Mouse (Mus musculus) intestine, embryonic 14.5 days (tissue): ENCODE measurements at regions not wholly inside any gene's neighbourhood (a gene's known extent, or its start where the extent isn't known, plus 50 kb on each side); places are given as distances from the start of the nearest gene placed in this dataset.

Source experiments
- ATAC-seq: fragments of 200-750 bp; cut with Nextera tagmentation; replicated peaks from 2 replicates; pipeline ENCODE4 v1.8.0; 2017; ENCODE audit warnings: low read depth, moderate number of reproducible peaks, moderate TSS enrichment, moderate library complexity; ENCODE audit not compliant: low FRiP score, low TSS enrichment
- DNase-seq: peaks from one replicate; pipeline ENCODE4 v3.0.0-alpha.2; 2018; ENCODE audit warnings: low spot score
- H3K27ac ChIP-seq: fragments of 300-500 bp; sonication (generic); 2 replicates; pipeline ENCODE4 v1.5.1; 2014; ENCODE audit warnings: low read depth, mild to moderate bottlenecking, control low read depth
- H3K27me3 ChIP-seq: fragments of 300-500 bp; sonication (generic); replicated peaks from 2 replicates; pipeline ENCODE4 v1.6.1; 2014; ENCODE audit warnings: low read length, control low read depth; ENCODE audit not compliant: control insufficient read depth, insufficient read depth
- H3K36me3 ChIP-seq: fragments of 300-500 bp; sonication (generic); 2 replicates; pipeline ENCODE4 v1.6.1; 2014; ENCODE audit warnings: low read length, control low read depth; ENCODE audit not compliant: control insufficient read depth, insufficient read depth
- H3K4me1 ChIP-seq: fragments of 300-500 bp; sonication (generic); replicated peaks from 2 replicates; pipeline ENCODE4 v1.6.1; 2014; ENCODE audit warnings: low read length, control low read depth, mixed read lengths; ENCODE audit not compliant: control insufficient read depth, insufficient read depth
- H3K4me2 ChIP-seq: fragments of 300-500 bp; sonication (generic); 2 replicates; pipeline ENCODE4 v1.6.1; 2014; ENCODE audit warnings: low read length
- H3K4me3 ChIP-seq: fragments of 300-500 bp; sonication (generic); 2 replicates; pipeline ENCODE4 v1.5.1; 2014; ENCODE audit warnings: low read depth, low read length, control low read depth, mixed read lengths
- H3K9ac ChIP-seq: fragments of 300-500 bp; sonication (generic); 2 replicates; pipeline ENCODE4 v1.6.1; 2014; ENCODE audit warnings: mild to moderate bottlenecking, low read length
- H3K9me3 ChIP-seq: fragments of 300-500 bp; sonication (generic); 2 replicates; pipeline ENCODE4 v1.6.1; 2016; ENCODE audit warnings: low read length, control low read depth; ENCODE audit not compliant: control insufficient read depth
- WGBS: fragments of 180-500 bp; shearing (Covaris S2); extraction: QIAGEN DNeasy Blood & Tissue Kit; methylation state at CpG from one replicate; pipeline ENCODE4 v1.1.7; 2014; 5-methylcytosine and 5-hydroxymethylcytosine counted together

DNA sequence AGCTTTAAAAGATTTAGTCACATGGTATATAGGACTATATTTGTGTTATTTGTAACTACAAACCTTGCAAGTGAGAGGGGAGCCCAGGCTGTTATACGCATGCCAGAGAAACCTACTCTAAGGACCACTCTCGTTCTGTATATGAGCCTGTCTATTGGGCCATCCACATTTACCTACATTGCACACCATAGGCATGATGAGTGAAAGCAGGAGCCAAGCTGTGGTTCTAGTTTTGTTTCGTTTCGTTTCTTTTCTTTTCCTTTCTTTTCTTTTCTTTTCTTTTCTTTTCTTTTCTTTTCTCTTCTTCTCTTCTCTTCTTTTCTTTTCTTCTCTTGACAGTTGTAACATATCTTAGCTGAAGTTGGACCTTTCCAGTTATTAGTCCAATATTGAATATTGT is 109.2 kb upstream of the Fndc3a start:
- ATAC-seq = no peak
- WGBS = 92% methylated on average over 4 of the region's 4 CpGs
- no peak for DNase-seq
- Histone ChIP-seq H3K4me1 (no peaks in the 10 kb centered on the region), H3K27ac (no peak overlapping the region), H3K9ac (no peak overlapping the region), H3K9me3 (no peaks in the 10 kb centered on the region), H3K4me2 (no peak overlapping the region), H3K4me3 (no peak overlapping the region), H3K36me3 (no peaks in the 10 kb centered on the region), H3K27me3 (no peaks in the 10 kb centered on the region)

GRCm38 (mm10) chr14:72817764-72818163 is 108.0 kb upstream of the Fndc3a start:
- DNase-seq (no peak), ATAC-seq (no peak)
- no peak overlapping the region for H3K4me2 ChIP-seq
- H3K4me1 ChIP-seq = no peaks in the 10 kb centered on the region
- H3K9ac ChIP-seq = no peak overlapping the region
- no peak overlapping the region for H3K27ac ChIP-seq
- H3K27me3 ChIP-seq = no peaks in the 10 kb centered on the region
- no peaks in the 10 kb centered on the region for H3K36me3 ChIP-seq
- no peaks in the 10 kb centered on the region for H3K9me3 ChIP-seq
- no peak overlapping the region for H3K4me3 ChIP-seq
- WGBS = 87% methylated on average over 5 of the region's 5 CpGs

DNA sequence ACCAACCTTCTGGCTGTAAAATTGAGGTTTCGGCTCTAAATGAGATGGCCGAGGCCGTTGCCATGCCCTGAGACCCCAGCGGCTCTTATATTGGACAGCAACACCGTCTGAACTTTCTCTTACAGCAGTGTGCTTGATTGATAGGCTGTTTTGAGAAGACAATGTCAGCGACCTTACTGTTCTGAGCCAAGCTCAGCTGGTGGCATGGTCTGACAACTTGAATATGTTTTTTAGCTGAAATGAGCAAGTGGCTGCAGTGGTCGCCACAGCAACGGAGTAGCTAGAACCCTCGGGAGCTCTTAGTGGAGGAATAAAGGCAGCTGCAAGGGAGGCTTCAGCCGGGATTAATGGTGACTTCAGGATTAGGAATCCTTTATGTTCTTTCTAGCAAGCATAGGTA is 107.0 kb upstream of the Fndc3a start:
- Histone ChIP-seq H3K4me2 (no peak overlapping the region), H3K9me3 (no peaks in the 10 kb centered on the region), H3K4me3 (no peak overlapping the region), H3K27me3 (no peaks in the 10 kb centered on the region), H3K9ac (no peak overlapping the region), H3K4me1 (no peaks in the 10 kb centered on the region), H3K27ac (no peak overlapping the region), H3K36me3 (no peaks in the 10 kb centered on the region)
- ATAC-seq (no peak), DNase-seq (no peak)
- 36% methylated on average over 10 of the region's 10 CpGs for WGBS

DNA sequence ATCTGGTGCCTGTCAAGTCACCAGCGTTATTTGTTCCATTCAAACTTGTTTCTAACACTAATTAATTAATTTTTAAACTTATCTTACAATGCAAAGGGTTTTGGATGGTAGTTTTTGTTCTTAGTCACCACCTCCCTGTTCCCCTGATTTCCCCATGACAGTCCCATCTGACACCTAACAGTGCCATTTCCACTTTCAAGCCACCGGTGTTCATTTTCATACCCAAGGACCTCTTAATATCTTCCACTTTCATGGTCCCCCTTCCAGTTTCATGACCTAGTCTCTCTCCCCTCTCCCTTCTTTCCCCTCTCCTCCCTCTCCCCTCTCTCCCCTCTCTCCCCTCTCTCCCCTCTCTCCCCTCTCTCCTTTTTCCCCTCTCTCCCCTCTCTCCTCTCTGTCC is 99.3 kb upstream of the Fndc3a start:
- Histone ChIP-seq H3K4me2 (no peak overlapping the region), H3K4me3 (no peak overlapping the region), H3K9me3 (no peaks in the 10 kb centered on the region), H3K36me3 (no peaks in the 10 kb centered on the region), H3K27ac (no peak overlapping the region), H3K27me3 (no peaks in the 10 kb centered on the region), H3K4me1 (no peaks in the 10 kb centered on the region), H3K9ac (no peak overlapping the region)
- no peak for ATAC-seq
- 89% methylated on average over 2 of the region's 2 CpGs for WGBS
- no peak for DNase-seq

- ATAC-seq (no peak), DNase-seq (no peak)
- 83% methylated on average over 3 of the region's 3 CpGs for WGBS
Observed at GRCm38 (mm10) chr14:72807947-72808346, 98.1 kb upstream of the Fndc3a start.

DNA sequence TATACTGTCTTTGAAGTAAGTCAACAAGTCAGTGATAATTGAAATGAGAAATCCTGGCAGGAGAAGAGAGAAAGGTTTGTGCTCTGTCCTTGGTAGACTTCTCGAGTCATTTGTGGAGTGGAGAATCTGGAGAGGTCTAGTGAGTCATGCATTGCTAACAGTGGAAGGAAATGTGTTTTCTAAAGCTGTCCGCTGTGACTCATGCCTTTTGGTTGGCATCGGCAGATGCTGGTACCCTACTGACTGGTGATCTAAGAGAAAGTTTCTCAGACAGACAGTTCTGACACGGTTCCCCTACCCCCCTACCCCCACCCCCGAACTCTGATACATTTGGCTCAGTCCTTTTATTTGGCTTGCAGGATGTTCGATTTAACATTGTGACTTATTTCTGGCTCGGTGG is 97.5 kb upstream of the Fndc3a start:
- Histone ChIP-seq H3K27me3 (no peaks in the 10 kb centered on the region), H3K27ac (no peak overlapping the region), H3K36me3 (no peaks in the 10 kb centered on the region), H3K4me1 (no peaks in the 10 kb centered on the region), H3K9me3 (no peaks in the 10 kb centered on the region), H3K9ac (no peak overlapping the region), H3K4me3 (no peak overlapping the region), H3K4me2 (no peak overlapping the region)
- DNase-seq = no peak
- 83% methylated on average over 7 of the region's 7 CpGs for WGBS
- ATAC-seq = no peak

More at GRCm38 (mm10) chr14:72807947-72808346, 98.1 kb upstream of the Fndc3a start:
- Histone ChIP-seq H3K9ac (no peak overlapping the region), H3K27me3 (no peaks in the 10 kb centered on the region), H3K4me1 (no peaks in the 10 kb centered on the region), H3K36me3 (no peaks in the 10 kb centered on the region), H3K27ac (no peak overlapping the region), H3K4me3 (no peak overlapping the region), H3K9me3 (no peaks in the 10 kb centered on the region), H3K4me2 (no peak overlapping the region)

DNA sequence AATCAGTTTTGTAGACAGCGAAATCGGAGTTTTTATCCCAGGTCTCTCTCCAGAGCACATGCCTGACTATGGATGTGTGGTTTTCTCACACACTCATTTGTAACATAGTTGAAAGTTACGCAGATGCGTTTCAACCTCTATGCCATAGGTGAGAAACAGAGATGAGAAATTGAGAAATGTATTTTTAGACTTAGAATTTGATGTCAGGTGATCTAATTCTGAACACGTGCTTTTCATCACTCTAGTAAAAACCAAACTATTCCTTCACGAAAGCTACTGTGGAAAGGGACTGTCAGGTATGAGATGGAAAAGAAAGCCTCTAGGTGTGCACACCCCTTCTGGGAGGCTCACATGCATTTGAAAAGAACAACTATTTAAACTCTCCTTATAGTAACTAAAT is 96.8 kb upstream of the Fndc3a start:
- no peak overlapping the region for H3K27ac ChIP-seq
- no peak overlapping the region for H3K4me2 ChIP-seq
- H3K36me3 ChIP-seq = no peaks in the 10 kb centered on the region
- no peak overlapping the region for H3K9ac ChIP-seq
- DNase-seq (no peak), ATAC-seq (no peak)
- H3K27me3 ChIP-seq = no peaks in the 10 kb centered on the region
- H3K4me1 ChIP-seq = no peaks in the 10 kb centered on the region
- H3K4me3 ChIP-seq = no peak overlapping the region
- 89% methylated on average over 6 of the region's 6 CpGs for WGBS
- H3K9me3 ChIP-seq = no peaks in the 10 kb centered on the region

- DNase-seq (no peak), ATAC-seq (no peak)
- no peak overlapping the region for H3K4me2 ChIP-seq
- no peaks in the 10 kb centered on the region for H3K27me3 ChIP-seq
- no peak overlapping the region for H3K4me3 ChIP-seq
- H3K9ac ChIP-seq = no peak overlapping the region
- no peaks in the 10 kb centered on the region for H3K36me3 ChIP-seq
- no peaks in the 10 kb centered on the region for H3K9me3 ChIP-seq
- no peak overlapping the region for H3K27ac ChIP-seq
- no peaks in the 10 kb centered on the region for H3K4me1 ChIP-seq
Observed at GRCm38 (mm10) chr14:72803579-72803978, 93.8 kb upstream of the Fndc3a start.

DNA sequence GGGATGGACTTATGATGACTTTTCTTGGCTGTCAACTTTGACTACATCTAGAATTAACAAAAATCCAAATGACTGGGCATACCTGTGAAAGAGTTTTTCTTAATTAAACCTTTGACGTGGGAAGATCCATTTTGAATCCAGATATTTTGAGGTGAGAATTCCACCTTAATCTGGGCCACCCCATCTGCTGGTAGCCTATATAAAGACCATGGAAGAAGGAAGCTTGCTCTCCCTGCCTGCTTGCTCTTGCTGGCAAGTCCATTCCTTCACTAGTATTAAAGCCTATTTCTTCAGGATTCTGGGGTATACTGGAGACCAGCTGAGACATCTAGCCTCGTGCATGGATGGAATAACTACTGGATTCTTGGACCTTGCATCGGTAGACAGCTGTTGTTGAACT is 80.9 kb upstream of the Fndc3a start:
- no peaks in the 10 kb centered on the region for H3K9me3 ChIP-seq
- no peaks in the 10 kb centered on the region for H3K27me3 ChIP-seq
- 82% methylated on average over 3 of the region's 3 CpGs for WGBS
- DNase-seq = no peak
- no peak overlapping the region for H3K9ac ChIP-seq
- no peaks in the 10 kb centered on the region for H3K36me3 ChIP-seq
- no peak overlapping the region for H3K4me3 ChIP-seq
- no peak overlapping the region for H3K27ac ChIP-seq
- H3K4me2 ChIP-seq = no peak overlapping the region
- ATAC-seq = no peak
- no peaks in the 10 kb centered on the region for H3K4me1 ChIP-seq
